Mouse (Mus musculus) forebrain, embryonic 12.5 days (tissue): ENCODE measurements around the gene Hbs1l. TPM values are rescaled to one million over a fixed set of nuclear protein-coding genes. Genes with fewer than 3 reads are reported as not detected.

Experiments used
- ATAC-seq: fragments of 200-750 bp; cut with Nextera tagmentation; 2 replicates; pipeline ENCODE4 v1.8.0; 2017; ENCODE audit warnings: moderate TSS enrichment; ENCODE audit not compliant: low FRiP score
- H3K27ac ChIP-seq: fragments of 300-500 bp; sonication (generic); 2 replicates; pipeline ENCODE4 v1.5.1; 2016; ENCODE audit warnings: mild to moderate bottlenecking
- H3K27me3 ChIP-seq: fragments of 300-500 bp; sonication (generic); 2 replicates; pipeline ENCODE4 v1.6.1; 2016; ENCODE audit warnings: mild to moderate bottlenecking
- H3K36me3 ChIP-seq: fragments of 300-500 bp; sonication (generic); replicated peaks from 2 replicates; pipeline ENCODE4 v1.6.1; 2016; ENCODE audit warnings: mild to moderate bottlenecking
- H3K4me1 ChIP-seq: fragments of 300-500 bp; sonication (generic); 2 replicates; pipeline ENCODE4 v1.6.1; 2016
- H3K4me2 ChIP-seq: fragments of 300-500 bp; sonication (generic); 2 replicates; pipeline ENCODE4 v1.6.1; 2016; ENCODE audit warnings: mild to moderate bottlenecking, moderate library complexity
- H3K4me3 ChIP-seq: fragments of 300-500 bp; sonication (generic); replicated peaks from 2 replicates; pipeline ENCODE4 v1.5.1; 2016; ENCODE audit warnings: mild to moderate bottlenecking
- H3K9ac ChIP-seq: fragments of 300-500 bp; sonication (generic); 2 replicates; pipeline ENCODE4 v1.6.1; 2016; ENCODE audit warnings: mild to moderate bottlenecking
- H3K9me3 ChIP-seq: fragments of 300-500 bp; sonication (generic); 2 replicates; pipeline ENCODE4 v1.6.1; 2016
- WGBS: fragments of 180-500 bp; shearing (Covaris S2); methylation state at CpG from one replicate; pipeline ENCODE4 v1.1.7; 2016; 5-methylcytosine and 5-hydroxymethylcytosine counted together
- polyA plus RNA-seq: library from polyadenylated mRNA; unstranded; fragments of >200 nt; fragmentation: Nextera tagmentation; extraction: Ambion mirVana; gene quantifications from 2 replicates; pipeline ENCODE4 v1.2.1, GENCODE M21; 2016

Hbs1l gene
- polyA plus RNA-seq, 1 experiment from 2014 or later, result 131 TPM

DNA sequence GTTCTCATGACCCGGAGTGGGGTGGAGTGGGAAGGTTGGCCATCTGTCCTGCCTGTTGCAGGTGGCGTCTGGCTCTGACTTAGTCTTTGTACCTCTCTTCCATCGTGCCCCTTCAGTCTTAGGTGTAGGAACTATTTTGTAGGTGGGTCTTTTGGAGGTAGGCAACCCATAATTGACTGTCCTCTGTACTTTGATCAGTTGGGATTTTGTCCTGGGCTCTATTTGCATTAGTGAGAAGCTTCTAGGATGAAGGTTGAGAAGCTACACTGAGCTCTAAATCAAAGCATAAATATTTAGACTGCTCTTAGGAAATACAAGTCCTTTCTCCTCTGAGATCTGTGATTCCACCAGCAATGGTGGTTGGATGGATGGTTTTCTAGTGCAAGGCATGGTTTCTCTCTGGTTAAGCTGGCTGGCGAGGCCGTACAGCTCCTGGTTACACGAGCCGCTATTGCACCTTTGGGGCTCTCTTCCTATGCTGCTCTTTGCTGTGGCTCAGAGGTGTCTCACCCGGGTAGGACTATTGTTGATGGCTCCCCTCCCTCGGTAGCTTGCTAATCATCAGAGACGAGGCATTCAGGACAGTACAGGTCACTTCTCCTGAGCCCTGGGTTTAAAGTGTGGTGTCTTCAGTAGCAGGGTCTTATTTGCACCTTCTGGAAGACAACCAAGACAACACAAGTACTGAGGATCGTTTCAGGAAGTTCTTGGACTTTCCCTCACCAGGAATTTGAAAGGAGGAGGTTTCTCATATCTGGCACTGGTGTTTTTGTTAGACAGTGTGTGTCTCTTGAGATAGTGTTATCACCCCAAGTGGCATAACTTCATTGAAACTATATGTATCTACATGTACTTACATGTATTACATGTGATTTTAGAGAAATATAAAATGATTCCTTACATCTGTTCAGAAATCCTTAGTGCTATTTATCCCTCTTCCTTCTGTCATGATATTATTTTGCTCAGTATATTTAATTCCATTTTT is 55.0 kb downstream of the Hbs1l start:
- Histone ChIP-seq H3K36me3 (peaks cover 59% of the 10 kb centered on the region), H3K9me3 (no peaks in the 10 kb centered on the region), H3K4me3 (no peak overlapping the region), H3K9ac (no peak overlapping the region), H3K27me3 (no peaks in the 10 kb centered on the region), H3K4me1 (no peaks in the 10 kb centered on the region), H3K4me2 (no peak overlapping the region), H3K27ac (no peak overlapping the region)
- WGBS, result 90% methylated on average over 11 of the region's 11 CpGs
- ATAC-seq, result no peak

DNA sequence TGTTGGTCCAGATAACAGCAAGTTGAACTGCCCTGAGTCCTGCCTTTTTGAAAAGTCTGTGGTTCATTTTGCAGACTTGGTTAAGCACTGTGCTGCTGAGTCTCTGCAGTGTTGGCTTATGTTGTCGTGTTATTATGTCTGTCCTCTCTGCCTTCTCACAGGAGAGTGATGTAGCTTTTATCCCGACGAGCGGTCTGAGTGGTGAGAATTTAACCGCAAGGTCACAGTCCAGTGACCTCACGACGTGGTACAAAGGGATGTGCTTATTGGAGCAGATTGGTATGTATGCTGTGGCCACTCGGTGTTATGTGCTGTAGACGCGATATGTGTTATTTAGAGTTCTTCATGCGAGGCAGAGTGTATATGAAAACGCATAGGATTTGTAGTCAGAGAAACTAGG is 56.0 kb downstream of the Hbs1l start:
- Histone ChIP-seq H3K9ac (no peak overlapping the region), H3K4me3 (no peak overlapping the region), H3K27ac (no peak overlapping the region), H3K4me2 (no peak overlapping the region), H3K4me1 (no peaks in the 10 kb centered on the region), H3K36me3 (peaks cover 59% of the 10 kb centered on the region), H3K9me3 (no peaks in the 10 kb centered on the region), H3K27me3 (no peaks in the 10 kb centered on the region)
- 77% methylated on average over 12 of the region's 12 CpGs for WGBS
- ATAC-seq, result no peak

DNA sequence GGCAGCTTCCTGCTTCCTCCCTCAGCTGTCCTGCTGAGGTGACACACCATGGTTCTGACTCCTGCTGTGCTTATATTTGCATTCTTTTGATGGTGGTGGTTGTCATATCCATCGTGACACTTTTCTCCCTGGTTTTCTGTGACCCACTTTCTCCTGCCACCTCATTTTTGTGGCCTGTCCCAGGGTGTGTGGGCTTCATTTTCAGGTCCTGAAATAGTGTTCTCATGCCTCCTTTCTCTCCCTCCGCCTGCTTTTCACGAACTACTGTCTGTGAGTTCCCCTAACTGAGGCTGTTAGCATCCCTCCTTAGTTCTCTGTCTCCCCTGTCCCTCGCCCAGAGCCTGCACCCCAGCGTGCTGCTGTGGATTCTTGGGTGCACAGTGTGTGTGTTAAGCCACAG is 58.1 kb downstream of the Hbs1l start:
- 80% methylated on average over 5 of the region's 5 CpGs for WGBS
- no peak overlapping the region for H3K9ac ChIP-seq
- H3K27ac ChIP-seq, result no peak overlapping the region
- H3K4me1 ChIP-seq, result no peaks in the 10 kb centered on the region
- H3K36me3 ChIP-seq, result peaks cover 56% of the 10 kb centered on the region
- no peaks in the 10 kb centered on the region for H3K9me3 ChIP-seq
- no peak overlapping the region for H3K4me2 ChIP-seq
- ATAC-seq, result no peak
- no peak overlapping the region for H3K4me3 ChIP-seq
- H3K27me3 ChIP-seq, result no peaks in the 10 kb centered on the region

GRCm38 (mm10) chr10:21354506-21354905 is 58.7 kb downstream of the Hbs1l start:
- H3K4me3 ChIP-seq, result no peak overlapping the region
- H3K36me3 ChIP-seq, result peaks cover 58% of the 10 kb centered on the region
- 93% methylated on average over 7 of the region's 7 CpGs for WGBS
- H3K27ac ChIP-seq, result no peak overlapping the region
- no peak for ATAC-seq
- H3K4me2 ChIP-seq, result no peak overlapping the region
- H3K9me3 ChIP-seq, result no peaks in the 10 kb centered on the region
- no peaks in the 10 kb centered on the region for H3K27me3 ChIP-seq
- no peak overlapping the region for H3K9ac ChIP-seq
- no peaks in the 10 kb centered on the region for H3K4me1 ChIP-seq

GRCm38 (mm10) chr10:21357986-21358385 is 62.2 kb downstream of the Hbs1l start:
- Histone ChIP-seq H3K4me1 (no peaks in the 10 kb centered on the region), H3K36me3 (peaks cover 45% of the 10 kb centered on the region), H3K27ac (no peak overlapping the region), H3K9me3 (no peaks in the 10 kb centered on the region), H3K9ac (no peak overlapping the region), H3K4me2 (no peak overlapping the region), H3K4me3 (no peak overlapping the region), H3K27me3 (no peaks in the 10 kb centered on the region)
- no peak for ATAC-seq
- WGBS, result 92% methylated on average over 8 of the region's 8 CpGs

- Histone ChIP-seq H3K9me3 (no peaks in the 10 kb centered on the region), H3K9ac (no peak overlapping the region), H3K27ac (no peak overlapping the region), H3K27me3 (no peaks in the 10 kb centered on the region), H3K36me3 (peaks cover 34% of the 10 kb centered on the region), H3K4me2 (no peak overlapping the region), H3K4me1 (no peaks in the 10 kb centered on the region), H3K4me3 (no peak overlapping the region)
- ATAC-seq, result no peak
- 95% methylated on average over 4 of the region's 4 CpGs for WGBS
These were observed 63.3 kb downstream of the Hbs1l start for GRCm38 (mm10) chr10:21359086-21359485.

- H3K27ac ChIP-seq, result no peak overlapping the region
- ATAC-seq, result no peak
- H3K4me1 ChIP-seq, result no peaks in the 10 kb centered on the region
- 90% methylated on average over 7 of the region's 7 CpGs for WGBS
- H3K27me3 ChIP-seq, result no peaks in the 10 kb centered on the region
- H3K9me3 ChIP-seq, result no peaks in the 10 kb centered on the region
- H3K36me3 ChIP-seq, result peaks cover 35% of the 10 kb centered on the region
- no peak overlapping the region for H3K4me3 ChIP-seq
- no peak overlapping the region for H3K9ac ChIP-seq
- H3K4me2 ChIP-seq, result no peak overlapping the region
These were observed 66.1 kb downstream of the Hbs1l start for GRCm38 (mm10) chr10:21361871-21362270.

DNA sequence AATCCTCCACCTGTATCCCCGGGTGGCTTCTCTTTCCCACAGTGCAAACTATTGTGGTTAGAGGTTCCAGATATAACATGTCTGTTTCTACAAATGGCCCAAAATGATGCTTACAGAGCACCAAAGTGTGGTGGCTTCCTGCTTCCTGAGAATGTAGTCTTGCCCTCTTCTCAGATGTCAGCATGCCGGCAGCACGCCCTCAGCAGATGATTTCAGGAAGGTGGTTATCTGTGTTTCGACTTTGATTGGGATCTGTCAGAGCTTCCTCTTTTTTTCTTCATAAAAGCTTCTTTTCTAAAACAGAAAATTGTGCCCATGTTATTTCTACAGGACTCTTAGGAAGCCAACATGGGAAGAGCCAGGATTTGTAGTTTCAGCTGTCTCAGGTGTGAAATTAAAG is 67.5 kb downstream of the Hbs1l start:
- Histone ChIP-seq H3K4me2 (no peak overlapping the region), H3K36me3 (peaks cover 46% of the 10 kb centered on the region), H3K4me1 (no peaks in the 10 kb centered on the region), H3K9ac (no peak overlapping the region), H3K27me3 (no peaks in the 10 kb centered on the region), H3K9me3 (no peaks in the 10 kb centered on the region), H3K4me3 (no peak overlapping the region), H3K27ac (no peak overlapping the region)
- no peak for ATAC-seq
- WGBS, result 90% methylated on average over 4 of the region's 4 CpGs

- WGBS, result 94% methylated on average over 7 of the region's 7 CpGs
- Histone ChIP-seq H3K4me2 (no peak overlapping the region), H3K4me1 (no peaks in the 10 kb centered on the region), H3K9ac (no peak overlapping the region), H3K27me3 (no peaks in the 10 kb centered on the region), H3K9me3 (no peaks in the 10 kb centered on the region), H3K27ac (no peak overlapping the region), H3K4me3 (no peak overlapping the region), H3K36me3 (peaks cover 55% of the 10 kb centered on the region)
- no peak for ATAC-seq
These were observed 69.2 kb downstream of the Hbs1l start for GRCm38 (mm10) chr10:21364946-21365345.

DNA sequence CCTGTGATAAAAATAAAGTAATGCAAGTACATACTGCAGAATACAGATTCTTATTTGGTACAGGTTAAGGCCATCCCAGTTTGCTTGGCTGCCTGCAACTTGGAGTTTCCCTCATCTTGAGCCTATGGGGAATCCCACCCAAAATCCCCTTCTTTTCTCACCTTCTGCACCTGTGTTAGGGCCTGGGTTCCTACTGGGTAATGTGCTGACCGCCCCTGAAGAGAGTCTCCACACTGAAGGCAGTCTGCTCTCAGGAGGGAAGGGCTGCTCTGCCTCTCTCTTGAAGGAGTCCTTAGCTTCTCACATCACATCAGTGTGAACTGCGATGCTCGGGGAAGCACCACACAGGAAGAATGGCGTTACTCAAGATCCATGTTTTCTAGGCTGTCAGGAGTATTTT is 70.1 kb downstream of the Hbs1l start:
- H3K36me3 ChIP-seq, result peaks cover 58% of the 10 kb centered on the region

GRCm38 (mm10) chr10:21366471-21366870 is 70.7 kb downstream of the Hbs1l start:
- 69% methylated on average over 3 of the region's 3 CpGs for WGBS
- no peak overlapping the region for H3K4me2 ChIP-seq
- H3K4me1 ChIP-seq, result no peaks in the 10 kb centered on the region
- H3K27me3 ChIP-seq, result no peaks in the 10 kb centered on the region
- no peak overlapping the region for H3K4me3 ChIP-seq
- no peak overlapping the region for H3K9ac ChIP-seq
- no peaks in the 10 kb centered on the region for H3K9me3 ChIP-seq
- no peak for ATAC-seq
- H3K36me3 ChIP-seq, result peaks cover 54% of the 10 kb centered on the region
- no peak overlapping the region for H3K27ac ChIP-seq

More for the DNA sequence above, 70.1 kb downstream of the Hbs1l start:
- no peak for ATAC-seq
- Histone ChIP-seq H3K27ac (no peak overlapping the region), H3K9ac (no peak overlapping the region), H3K27me3 (no peaks in the 10 kb centered on the region), H3K4me1 (no peaks in the 10 kb centered on the region), H3K4me3 (no peak overlapping the region), H3K4me2 (no peak overlapping the region), H3K9me3 (no peaks in the 10 kb centered on the region)
- WGBS, result 90% methylated on average over 4 of the region's 4 CpGs

DNA sequence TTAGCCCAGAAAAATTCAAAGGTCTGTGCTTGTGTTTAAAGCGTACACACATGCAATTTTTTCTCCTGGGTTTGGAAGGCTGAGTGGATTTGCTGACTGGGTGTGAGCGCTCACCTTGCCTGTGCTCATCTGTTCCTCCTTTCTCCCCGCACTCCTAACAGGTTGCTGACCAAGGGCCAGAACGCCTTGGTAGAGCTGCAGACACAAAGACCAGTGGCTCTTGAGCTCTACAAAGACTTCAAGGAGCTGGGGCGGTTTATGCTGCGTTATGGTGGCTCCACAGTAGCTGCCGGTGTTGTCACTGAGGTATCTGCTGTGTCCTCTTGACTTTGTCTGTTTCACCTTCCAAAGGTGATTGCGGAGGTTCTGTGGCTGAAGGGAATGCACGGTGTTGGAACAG is 71.7 kb downstream of the Hbs1l start:
- ATAC-seq, result no peak
- H3K9ac ChIP-seq, result no peak overlapping the region

DNA sequence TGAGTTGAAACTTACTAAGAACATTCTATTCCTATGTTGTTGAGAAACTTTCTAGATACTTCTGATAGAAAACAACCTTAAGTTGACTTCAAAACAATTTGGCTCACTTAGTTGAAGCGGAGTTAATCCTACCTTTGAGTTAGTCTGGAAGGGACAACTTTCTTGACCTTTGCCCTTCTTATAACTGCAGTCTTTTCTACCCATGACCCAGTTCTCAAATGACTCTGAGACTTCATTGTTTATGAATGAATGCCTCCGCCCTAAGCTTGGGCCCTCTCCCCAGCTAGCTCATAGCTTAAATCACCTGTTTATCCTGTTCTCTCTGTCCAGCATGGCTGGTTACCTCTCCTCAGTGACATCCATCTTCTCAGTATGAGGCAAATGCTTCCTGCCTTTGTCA is 73.8 kb downstream of the Hbs1l start:
- Histone ChIP-seq H3K27ac (no peak overlapping the region), H3K36me3 (peaks cover 42% of the 10 kb centered on the region), H3K27me3 (no peaks in the 10 kb centered on the region), H3K4me2 (no peak overlapping the region), H3K4me3 (no peak overlapping the region), H3K9me3 (no peaks in the 10 kb centered on the region), H3K4me1 (no peaks in the 10 kb centered on the region), H3K9ac (no peak overlapping the region)
- no peak for ATAC-seq
- 49% methylated on average over 2 of the region's 2 CpGs for WGBS

More for the DNA sequence above, 71.7 kb downstream of the Hbs1l start:
- Histone ChIP-seq H3K9me3 (no peaks in the 10 kb centered on the region), H3K4me2 (no peak overlapping the region), H3K4me3 (no peak overlapping the region), H3K4me1 (no peaks in the 10 kb centered on the region), H3K27me3 (no peaks in the 10 kb centered on the region), H3K27ac (no peak overlapping the region), H3K36me3 (peaks cover 46% of the 10 kb centered on the region)
- 92% methylated on average over 9 of the region's 9 CpGs for WGBS
